ENCODE assay signal across 19 mouse cellular contexts in the genomic region with DNA sequence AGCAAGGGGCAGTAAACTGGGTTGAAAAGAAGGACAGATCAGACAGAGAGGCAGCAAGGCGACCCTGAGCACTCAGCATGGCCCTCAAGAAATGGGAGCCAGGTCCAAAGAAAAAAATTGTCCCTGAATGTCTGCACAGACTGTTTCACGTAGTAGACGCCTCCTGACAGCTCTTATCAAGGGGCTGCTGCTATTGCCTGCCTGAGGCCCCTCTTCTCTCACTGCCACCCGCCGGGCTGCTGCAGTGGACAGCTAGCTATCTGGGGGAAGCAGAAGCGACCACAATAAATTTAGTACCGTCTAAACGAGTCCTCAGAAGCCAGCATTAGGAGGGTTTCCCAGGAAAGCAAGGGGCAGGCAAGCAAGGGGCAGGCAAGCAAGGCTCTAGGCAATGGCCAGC. TPM values are rescaled to one million over a fixed set of nuclear protein-coding genes. Genes with fewer than 3 reads are reported as not detected.
DNase-seq lines count a peak whose midpoint lies in the region; ATAC-seq and TF ChIP-seq lines count a peak whose summit lies in the region.
"Had no signal": no experiment of that assay in that cellular context is flagged by ENCODE, and none has a peak within 500 bp of the region (broad histone marks: within the 10 kb centered on the region; RNA-seq: fewer than 3 reads in every experiment).

No protein-coding gene starts in this region.

- peak overlapping the region; percentile 59 for H3K9ac ChIP-seq in heart, embryonic 11.5 days (ENCODE audit: low read depth, low read length)
- no peak overlapping the region for H3K9ac ChIP-seq in lung, embryonic 14.5 days
- H3K9ac ChIP-seq in MEL (ENCODE audit: control insufficient read depth, low read depth, low read length, poor library complexity, severe bottlenecking) = peak overlapping the region; percentile 39
- H3K9ac ChIP-seq in liver, embryonic 15.5 days = peak overlapping the region; percentile 38; the same call in 1 of the 2 replicates
- H3K9ac ChIP-seq: forebrain, embryonic 12.5 days; limb, embryonic 15.5 days; midbrain, embryonic 13.5 days had no signal

- no peak for ATAC-seq in heart, embryonic 11.5 days (replicated peaks; ENCODE audit: insufficient number of reproducible peaks, low FRiP score, low TSS enrichment)
- ATAC-seq in lung, embryonic 14.5 days (ENCODE audit: insufficient read depth) = peak; percentile 39; the same call in 1 of the 2 replicates
- peak; percentile 72 for ATAC-seq in liver, embryonic 15.5 days (ENCODE audit: insufficient read depth)
- ATAC-seq: midbrain, embryonic 13.5 days had no signal

- TF ChIP-seq EP300 in MEL (IDR thresholded peaks at IDR 0.05; ENCODE audit: low read depth in 1 of 2, low read length in 2 of 2) = peak; percentile 69 to 83

- TF ChIP-seq CTCF in lung, embryonic 14.5 days (IDR thresholded peaks at IDR 0.05; ENCODE audit: low read depth) = no peak
- no peak for TF ChIP-seq CTCF in MEL (IDR thresholded peaks at IDR 0.05 in 2 of 3, conservative IDR thresholded peaks at IDR 0.05 in 1 of 3; ENCODE audit: control insufficient read depth in 1 of 3, insufficient read depth in 1 of 3, low read depth in 2 of 3, low read length in 3 of 3, poor library complexity in 1 of 3, severe bottlenecking in 1 of 3)

- no peak for TF ChIP-seq RAD21 in MEL (IDR thresholded peaks at IDR 0.05; ENCODE audit: low read depth, low read length)

- WGBS in heart, embryonic 11.5 days (ENCODE audit: insufficient replicate concordance) = 3% methylated on average over 8 of the region's 8 CpGs
- 16% methylated on average over 8 of the region's 8 CpGs for WGBS in lung, embryonic 14.5 days
- 4% methylated on average over 8 of the region's 8 CpGs for WGBS in liver, embryonic 15.5 days (ENCODE audit: insufficient replicate concordance)

- H3K9me3 ChIP-seq in heart, embryonic 11.5 days (replicated peaks; ENCODE audit: control insufficient read depth, low read length) = no peaks in the 10 kb centered on the region
- H3K9me3 ChIP-seq in lung, embryonic 14.5 days (ENCODE audit: low read depth, low read length) = no peaks in the 10 kb centered on the region
- no peaks in the 10 kb centered on the region for H3K9me3 ChIP-seq in MEL (replicated peaks; ENCODE audit: insufficient read depth, low read length)
- no peaks in the 10 kb centered on the region for H3K9me3 ChIP-seq in liver, embryonic 15.5 days (replicated peaks)
- H3K9me3 ChIP-seq: forebrain, embryonic 12.5 days; hindbrain, embryonic 10.5 days; limb, embryonic 15.5 days; midbrain, embryonic 13.5 days had no signal

- no peaks in the 10 kb centered on the region for H3K36me3 ChIP-seq in heart, embryonic 11.5 days (ENCODE audit: control insufficient read depth, insufficient read depth, low read length)
- no peaks in the 10 kb centered on the region for H3K36me3 ChIP-seq in lung, embryonic 14.5 days (ENCODE audit: insufficient read depth)
- H3K36me3 ChIP-seq in MEL (ENCODE audit: control insufficient read depth in 1 of 2, insufficient read depth in 2 of 2, low read length in 2 of 2) = peaks cover 0 to 23% of the 10 kb centered on the region in 2 experiments; a peak in 2 of 4 replicates
- no peaks in the 10 kb centered on the region for H3K36me3 ChIP-seq in liver, embryonic 15.5 days (replicated peaks)
- H3K36me3 ChIP-seq: forebrain, embryonic 12.5 days; hindbrain, embryonic 10.5 days; limb, embryonic 15.5 days; midbrain, embryonic 13.5 days had no signal

- peak overlapping the region; percentile 26 for H3K4me3 ChIP-seq in heart, embryonic 11.5 days (ENCODE audit: low read depth, low read length)
- no peak overlapping the region for H3K4me3 ChIP-seq in lung, embryonic 14.5 days (ENCODE audit: low read depth, low read length)
- peak overlapping the region; percentile 15 to 29 for H3K4me3 ChIP-seq in MEL (ENCODE audit: control insufficient read depth in 1 of 2, insufficient read depth in 1 of 2, low read depth in 2 of 2, low read length in 2 of 2)
- peak overlapping the region; percentile 31 for H3K4me3 ChIP-seq in liver, embryonic 15.5 days (replicated peaks)
- H3K4me3 ChIP-seq: forebrain, embryonic 12.5 days; hindbrain, embryonic 10.5 days; limb, embryonic 15.5 days; midbrain, embryonic 13.5 days; myocyte had no signal

- no peak for TF ChIP-seq POLR2A in MEL (IDR thresholded peaks at IDR 0.05; ENCODE audit: control insufficient read depth in 1 of 2, insufficient read depth in 1 of 2, low read depth in 1 of 2, low read length in 2 of 2, poor library complexity in 1 of 2)

- peaks cover 23% of the 10 kb centered on the region for H3K27me3 ChIP-seq in heart, embryonic 11.5 days (ENCODE audit: control insufficient read depth, insufficient read depth, low read length)
- H3K27me3 ChIP-seq in lung, embryonic 14.5 days (ENCODE audit: insufficient read depth, low read length) = peaks cover 39% of the 10 kb centered on the region
- no peaks in the 10 kb centered on the region; a peak in 1 of 4 replicates for H3K27me3 ChIP-seq in MEL (ENCODE audit: control insufficient read depth in 1 of 2, insufficient read depth in 2 of 2, low read length in 2 of 2)
- peaks cover 32% of the 10 kb centered on the region for H3K27me3 ChIP-seq in liver, embryonic 15.5 days

- H3K27ac ChIP-seq in heart, embryonic 11.5 days (ENCODE audit: low read depth, low read length) = peak overlapping the region; percentile 82
- H3K27ac ChIP-seq in lung, embryonic 14.5 days (ENCODE audit: low read depth) = peak overlapping the region; percentile 54; the same call in 1 of the 2 replicates
- peak overlapping the region; percentile 35 for H3K27ac ChIP-seq in MEL (ENCODE audit: control insufficient read depth, low read depth, low read length)
- H3K27ac ChIP-seq in liver, embryonic 15.5 days (replicated peaks) = peak overlapping the region; percentile 79
- H3K27ac ChIP-seq: forebrain, embryonic 12.5 days; hindbrain, embryonic 10.5 days; limb, embryonic 15.5 days; midbrain, embryonic 13.5 days had no signal

- H3K4me1 ChIP-seq in heart, embryonic 11.5 days (ENCODE audit: control insufficient read depth, insufficient read depth, low read length) = peaks cover 34% of the 10 kb centered on the region
- H3K4me1 ChIP-seq in lung, embryonic 14.5 days (ENCODE audit: insufficient read depth) = peaks cover 17% of the 10 kb centered on the region
- peaks cover 3 to 43% of the 10 kb centered on the region in 2 experiments; a peak in 3 of 4 replicates for H3K4me1 ChIP-seq in MEL (ENCODE audit: control insufficient read depth in 1 of 2, insufficient read depth in 2 of 2, low read length in 2 of 2)
- H3K4me1 ChIP-seq in liver, embryonic 15.5 days (replicated peaks) = peaks cover 84% of the 10 kb centered on the region

- H3K4me2 ChIP-seq in heart, embryonic 11.5 days = peak overlapping the region; percentile 55
- H3K4me2 ChIP-seq in lung, embryonic 14.5 days = peak overlapping the region; percentile 30; the same call in 1 of the 2 replicates
- peak overlapping the region; percentile 98 for H3K4me2 ChIP-seq in liver, embryonic 15.5 days
- H3K4me2 ChIP-seq: forebrain, embryonic 12.5 days; limb, embryonic 15.5 days; midbrain, embryonic 13.5 days had no signal

- peaks cover 2% of the 10 kb centered on the region for H3K79me2 ChIP-seq in MEL (ENCODE audit: control insufficient read depth, insufficient read depth, low read length, poor library complexity)

- no peak for DNase-seq in heart, adult 8-10 months (ENCODE audit: low spot score)
- DNase-seq in lung, embryonic 14.5 days = peak; percentile 72
- no peak for DNase-seq in lung, adult 18-20 months
- peak; percentile 75 for DNase-seq in MEL (ENCODE audit: low read depth, low spot score)
- no peak for DNase-seq in spleen, postnatal 10 days (ENCODE audit: low spot score in 2 of 2)
- DNase-seq in ovary, adult 18-20 months (ENCODE audit: low spot score) = no peak
- DNase-seq: adrenal gland, adult 2 months; cerebellum, adult 2 months; gastrocnemius, postnatal 36 days; kidney, postnatal 10 days; spleen, adult 18-20 months; thymus, postnatal 36 days had no signal

TF ChIP-seq in MEL, 35 proteins besides CTCF, POLR2A, EP300 and RAD21 (continues in another document):
- no peak for TF ChIP-seq ZMIZ1 (IDR thresholded peaks at IDR 0.05; ENCODE audit: low read depth, low read length)
- TF ChIP-seq JUND (IDR thresholded peaks at IDR 0.05; ENCODE audit: low read depth, low read length) = no peak
- peak; percentile 12; the same call in 1 of the 2 replicates for TF ChIP-seq MYC (IDR thresholded peaks at IDR 0.05; ENCODE audit: low read depth, low read length)
- no peak for TF ChIP-seq USF2 (IDR thresholded peaks at IDR 0.05; ENCODE audit: borderline replicate concordance in 1 of 2, insufficient read depth in 1 of 2, low read depth in 1 of 2, low read length in 2 of 2)
- no peak for TF ChIP-seq E2F4 (IDR thresholded peaks at IDR 0.05; ENCODE audit: borderline replicate concordance, low read depth, low read length)
- peak; percentile 24; the same call in 1 of the 2 replicates for TF ChIP-seq SIN3A (IDR thresholded peaks at IDR 0.05; ENCODE audit: low read length)
- peak; percentile 75 for TF ChIP-seq TCF12 (IDR thresholded peaks at IDR 0.05; ENCODE audit: low read depth, low read length)
- no peak for TF ChIP-seq CHD1 (IDR thresholded peaks at IDR 0.05; ENCODE audit: low read depth, low read length)
- 0 out of 2 replicates have a peak, but pooled peaks have one; percentile 23 for TF ChIP-seq RCOR1 (IDR thresholded peaks at IDR 0.05; ENCODE audit: low read depth, low read length)
- no peak for TF ChIP-seq POLR2AphosphoS5 (IDR thresholded peaks at IDR 0.05; ENCODE audit: borderline replicate concordance, low read depth, low read length)
- no peak for TF ChIP-seq MXI1 (IDR thresholded peaks at IDR 0.05; ENCODE audit: low read depth, low read length)

RNA-seq across cellular contexts. Expression of a gene that starts 4.1 kb away (rescaled TPM):
- 20.3 and 21.0 TPM in 2 replicates for polyA plus RNA-seq in heart, embryonic 11.5 days (2014; fragmentation: Nextera tagmentation; extraction: Ambion mirVana)
- 10 to 100 TPM in 1 of 4 experiments, 1 to 10 TPM in 3; 6.9 to 11.3 (median 9.2) TPM for total RNA-seq in heart, adult 8-10 months (2022)
- 31.1 and 31.2 TPM in 2 replicates for polyA plus RNA-seq in lung, embryonic 14.5 days (2014; fragmentation: Nextera tagmentation; extraction: Ambion mirVana)
- total RNA-seq in MEL (2012; rRNA removed) = 44.6 and 44.7 TPM in 2 replicates
- 10 to 100 TPM in 1 of 2 experiments, not detected in 1; 42.3 TPM for polyA plus RNA-seq in MEL (2012; ENCODE audit: insufficient read depth in 1 of 2, insufficient read length in 2 of 2, low read depth in 1 of 2, low replicate concordance in 2 of 2, missing spikeins in 1 of 2)
- polyA plus RNA-seq in liver, embryonic 15.5 days (2015; fragmentation: Nextera tagmentation; extraction: Ambion mirVana) = 29.0 and 34.5 TPM in 2 replicates

RNA-seq across cellular contexts. Expression of a gene that starts 47.1 kb away (rescaled TPM):
- 26.0 and 26.6 TPM in 2 replicates for polyA plus RNA-seq in heart, embryonic 11.5 days (2014; fragmentation: Nextera tagmentation; extraction: Ambion mirVana)
- 10 to 100 TPM; 41.9 to 46.8 (median 44.8) TPM for total RNA-seq in heart, adult 8-10 months (2022)
- 38.4 TPM in 2 replicates for polyA plus RNA-seq in lung, embryonic 14.5 days (2014; fragmentation: Nextera tagmentation; extraction: Ambion mirVana)
- 42.7 and 54.3 TPM in 2 replicates for total RNA-seq in MEL (2012; rRNA removed)
- 100 to 1,000 TPM in 1 of 2 experiments, not detected in 1; 126 TPM for polyA plus RNA-seq in MEL (2012; ENCODE audit: insufficient read depth in 1 of 2, insufficient read length in 2 of 2, low read depth in 1 of 2, low replicate concordance in 2 of 2, missing spikeins in 1 of 2)
- polyA plus RNA-seq in liver, embryonic 15.5 days (2015; fragmentation: Nextera tagmentation; extraction: Ambion mirVana) = 9.3 and 10.2 TPM in 2 replicates

Comparison
In these comparisons a context has a peak if more than half of its experiments do, and no peak if none do; other contexts are left out.
1. DNase-seq: peak in lung, embryonic 14.5 days (single experiment) and MEL (single experiment); none in heart, adult 8-10 months (single experiment), lung, adult 18-20 months (0 of 2), spleen, postnatal 10 days (0 of 2) and ovary, adult 18-20 months (single experiment).
2. H3K4me2 ChIP-seq: peak in every context shown above with its lines; median percentile 98 in liver, embryonic 15.5 days; 55 in heart, embryonic 11.5 days; 30 in lung, embryonic 14.5 days.
3. Peak in every context shown above with its lines, with median percentiles within 50 percentile points of each other: H3K27ac ChIP-seq.